Mouse (Mus musculus) adrenal gland, postnatal 25 days (tissue): Measurements from ENCODE around the gene Dkk2. TPM values are rescaled to one million over a fixed set of nuclear protein-coding genes. Genes with fewer than 3 reads are reported as not detected.
A peak's percentile ranks its signal among the peaks of the same experiment; 100 is the strongest.

ENCODE experiments used
- DNase-seq: peaks from one replicate; pipeline ENCODE4 v3.0.0; 2021; ENCODE audit warnings: mixed read lengths
- total RNA-seq: library from RNA; stranded (reverse); gene quantifications from 2 replicates; pipeline ENCODE4 v1.2.3, GENCODE M21; 2021

Dkk2 gene
- total RNA-seq, 1 experiment from 2014 or later, result 1.7 TPM

- DNase-seq, result no peak
These were observed 40.2 kb downstream of the Dkk2 start for GRCm38 (mm10) chr3:132125227-132125740.

GRCm38 (mm10) chr3:132129730-132130274, 44.7 kb downstream of the Dkk2 start:
- DNase-seq, result no peak

GRCm38 (mm10) chr3:132130781-132131180, 45.7 kb downstream of the Dkk2 start:
- DNase-seq, result no peak

- no peak for DNase-seq
These were observed 46.8 kb downstream of the Dkk2 start for GRCm38 (mm10) chr3:132131939-132132338.

GRCm38 (mm10) chr3:132134502-132134901, 49.4 kb downstream of the Dkk2 start:
- DNase-seq, result no peak

GRCm38 (mm10) chr3:132137802-132138378, 52.8 kb downstream of the Dkk2 start:
- no peak for DNase-seq

GRCm38 (mm10) chr3:132141031-132141430, 55.9 kb downstream of the Dkk2 start:
- no peak for DNase-seq

- no peak for DNase-seq
These were observed 64.4 kb downstream of the Dkk2 start for GRCm38 (mm10) chr3:132149446-132150025.

GRCm38 (mm10) chr3:132158817-132159216, 73.7 kb downstream of the Dkk2 start:
- DNase-seq, result no peak

- no peak for DNase-seq
These were observed 83.8 kb downstream of the Dkk2 start for GRCm38 (mm10) chr3:132168911-132169310.

- no peak for DNase-seq
These were observed 101.9 kb downstream of the Dkk2 start for GRCm38 (mm10) chr3:132186888-132187552.

- no peak for DNase-seq
These were observed 116.9 kb downstream of the Dkk2 start for GRCm38 (mm10) chr3:132201950-132202349.

- DNase-seq, result no peak
These were observed 117.6 kb downstream of the Dkk2 start for GRCm38 (mm10) chr3:132202665-132203064.

GRCm38 (mm10) chr3:132207469-132207868, 122.4 kb downstream of the Dkk2 start:
- DNase-seq, result peak; percentile 65

GRCm38 (mm10) chr3:132211260-132211659, 126.2 kb downstream of the Dkk2 start:
- no peak for DNase-seq

GRCm38 (mm10) chr3:132219977-132220487, 134.9 kb downstream of the Dkk2 start:
- no peak for DNase-seq

- DNase-seq, result no peak
These were observed 142.5 kb downstream of the Dkk2 start for GRCm38 (mm10) chr3:132227622-132228021.
